Mouse (Mus musculus) C2C12 (cell line): ENCODE results near the gene Ubash3a.

Source experiments
- CEBPB ChIP-seq: IDR thresholded peaks from one replicate; pipeline ENCODE4 v1.6.1; 2011; ENCODE audit warnings: low read depth, mild to moderate bottlenecking, control low read depth, moderate library complexity
- CTCF ChIP-seq: IDR thresholded peaks from one replicate; pipeline ENCODE4 v1.5.1; 2011; ENCODE audit not compliant: control insufficient read depth, insufficient read depth, insufficient read length
- FOSL1 ChIP-seq: IDR thresholded peaks from one replicate; pipeline ENCODE4 v1.8.0; 2011; ENCODE audit warnings: mild to moderate bottlenecking, low read length; ENCODE audit not compliant: poor library complexity, insufficient read depth, severe bottlenecking
- MAX ChIP-seq: IDR thresholded peaks from one replicate; pipeline ENCODE4 v1.6.1; 2011; ENCODE audit warnings: mild to moderate bottlenecking, control low read depth
- MYOD1 ChIP-seq: IDR thresholded peaks from one replicate; pipeline ENCODE4 v1.6.1; 2011; ENCODE audit warnings: low read depth; ENCODE audit not compliant: control insufficient read depth, insufficient read length
- MYOG ChIP-seq: IDR thresholded peaks from one replicate; pipeline ENCODE4 v1.6.1; 2011; ENCODE audit not compliant: control insufficient read depth, insufficient read length; ENCODE audit errors: extremely low read depth
- USF1 ChIP-seq: IDR thresholded peaks from one replicate; pipeline ENCODE4 v1.6.1; 2011; ENCODE audit warnings: low read depth, mild to moderate bottlenecking, control low read depth, moderate library complexity

GRCm38 (mm10) chr17:31262715-31263114, 55.0 kb downstream of the Ubash3a start:
- TF ChIP-seq CTCF (no peak), USF1 (no peak), MYOD1 (no peak), MAX (no peak), FOSL1 (no peak), CEBPB (no peak), MYOG (no peak)
